Mouse (Mus musculus): ENCODE measurements around the gene Zfyve27.

GRCm38 (mm10) chr19:42148569-42148860 lies 15.2 kb upstream of the Zfyve27 start:
- TF ChIP-seq POLR2A (IDR thresholded peaks at IDR 0.05; ENCODE audit: borderline replicate concordance, low read depth, low read length) (no peak), CTCF (IDR thresholded peaks at IDR 0.05; ENCODE audit: low read depth, low read length) (no peak; the same call in 1 of the 2 replicates)
